Comparison of ENCODE assay signal across 9 mouse cellular contexts in the genomic region with DNA sequence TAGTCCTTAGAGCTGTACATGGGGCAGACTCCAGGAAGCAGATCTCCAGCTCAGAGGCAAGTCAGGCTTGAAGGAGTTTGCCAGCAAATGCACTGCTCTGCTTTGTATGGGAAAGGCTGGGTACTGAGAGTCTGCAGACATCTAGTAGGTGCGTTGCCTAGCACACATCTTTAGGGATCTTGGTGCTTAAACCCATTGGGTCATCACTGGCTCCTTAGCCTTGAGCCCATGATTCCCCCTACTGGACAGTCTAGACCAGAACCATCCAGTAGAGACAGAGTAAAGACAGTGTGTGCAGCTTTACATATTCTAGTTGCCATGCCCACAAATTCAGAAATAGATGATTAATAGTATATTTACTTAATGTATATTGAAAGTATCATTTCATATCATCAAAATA. TPM values are rescaled to one million over a fixed set of nuclear protein-coding genes. Genes with fewer than 3 reads are reported as not detected.
DNase-seq lines count a peak whose midpoint lies in the region; ATAC-seq and TF ChIP-seq lines count a peak whose summit lies in the region.
"Had no signal": no experiment of that assay in that cellular context is flagged by ENCODE, and none has a peak within 500 bp of the region (broad histone marks: within the 10 kb centered on the region; RNA-seq: fewer than 3 reads in every experiment).

No protein-coding gene starts in this region.

- H3K9me3 ChIP-seq in heart, embryonic 15.5 days (replicated peaks), result no peaks in the 10 kb centered on the region
- H3K9me3 ChIP-seq in heart, embryonic 12.5 days (replicated peaks), result no peaks in the 10 kb centered on the region
- H3K9me3 ChIP-seq in intestine, postnatal 0 days (ENCODE audit: control insufficient read depth), result no peaks in the 10 kb centered on the region
- H3K9me3 ChIP-seq: hindbrain, embryonic 10.5 days had no signal

- H3K27ac ChIP-seq in heart, embryonic 15.5 days, result peak overlapping the region; percentile 79
- no peak overlapping the region for H3K27ac ChIP-seq in heart, embryonic 12.5 days (ENCODE audit: poor library complexity, severe bottlenecking)
- H3K27ac ChIP-seq in spleen, adult 2 months (ENCODE audit: insufficient read depth, low read length), result no peak overlapping the region
- H3K27ac ChIP-seq in intestine, postnatal 0 days (ENCODE audit: low read depth, low read length), result no peak overlapping the region
- H3K27ac ChIP-seq: hindbrain, embryonic 10.5 days had no signal

- DNase-seq in spleen, adult 2 months (ENCODE audit: low read depth in 1 of 2, low spot score in 2 of 2), result no peak
- no peak for DNase-seq in spleen, postnatal 14 days (ENCODE audit: low spot score in 2 of 2)
- DNase-seq in Muller cell, postnatal 12 days (ENCODE audit: inconsistent ontology term), result no peak
- no peak for DNase-seq in ovary, postnatal 36 days (ENCODE audit: low spot score)
- DNase-seq: thymus, postnatal 14 days had no signal

- no peak overlapping the region for H3K9ac ChIP-seq in heart, embryonic 15.5 days
- no peak overlapping the region for H3K9ac ChIP-seq in heart, embryonic 12.5 days
- no peak overlapping the region for H3K9ac ChIP-seq in intestine, postnatal 0 days (ENCODE audit: low read depth, low read length)

- no peak overlapping the region for H3K4me2 ChIP-seq in heart, embryonic 15.5 days
- H3K4me2 ChIP-seq in heart, embryonic 12.5 days, result no peak overlapping the region
- no peak overlapping the region for H3K4me2 ChIP-seq in intestine, postnatal 0 days (replicated peaks; ENCODE audit: low read depth)

- no peaks in the 10 kb centered on the region for H3K36me3 ChIP-seq in heart, embryonic 15.5 days
- H3K36me3 ChIP-seq in heart, embryonic 12.5 days, result no peaks in the 10 kb centered on the region
- H3K36me3 ChIP-seq in spleen, adult 2 months (ENCODE audit: control insufficient read depth, insufficient read depth, low read length), result no peaks in the 10 kb centered on the region
- H3K36me3 ChIP-seq in intestine, postnatal 0 days (ENCODE audit: control insufficient read depth, insufficient read depth), result no peaks in the 10 kb centered on the region
- H3K36me3 ChIP-seq: hindbrain, embryonic 10.5 days had no signal

- ATAC-seq in heart, embryonic 15.5 days (replicated peaks; ENCODE audit: insufficient number of reproducible peaks, insufficient read depth, low FRiP score, low read depth), result no peak
- no peak for ATAC-seq in heart, embryonic 12.5 days (ENCODE audit: insufficient number of reproducible peaks, low FRiP score)
- ATAC-seq in intestine, postnatal 0 days, result no peak

- H3K4me3 ChIP-seq in heart, embryonic 15.5 days, result no peak overlapping the region
- no peak overlapping the region for H3K4me3 ChIP-seq in heart, embryonic 12.5 days
- H3K4me3 ChIP-seq in spleen, adult 2 months (ENCODE audit: extremely low read depth, insufficient read depth, insufficient read length), result no peak overlapping the region
- H3K4me3 ChIP-seq in intestine, postnatal 0 days (ENCODE audit: low read depth, low read length), result no peak overlapping the region
- H3K4me3 ChIP-seq: hindbrain, embryonic 10.5 days had no signal

- peak; percentile 7; the same call in 1 of the 2 replicates for TF ChIP-seq CTCF in spleen, adult 2 months (IDR thresholded peaks at IDR 0.05; ENCODE audit: extremely low read depth, insufficient read depth, insufficient read length, insufficient replicate concordance)
- peak; percentile 67 for TF ChIP-seq CTCF in intestine, postnatal 0 days (IDR thresholded peaks at IDR 0.05; ENCODE audit: low read depth)

- no peak for TF ChIP-seq POLR2A in spleen, adult 2 months (IDR thresholded peaks at IDR 0.05; ENCODE audit: low read depth, low read length)

- no peaks in the 10 kb centered on the region for H3K27me3 ChIP-seq in heart, embryonic 15.5 days
- peaks cover 6% of the 10 kb centered on the region; the same call in 1 of the 2 replicates for H3K27me3 ChIP-seq in heart, embryonic 12.5 days (replicated peaks)
- H3K27me3 ChIP-seq in spleen, adult 2 months (ENCODE audit: control insufficient read depth, insufficient read depth, low read length), result no peaks in the 10 kb centered on the region
- no peaks in the 10 kb centered on the region for H3K27me3 ChIP-seq in intestine, postnatal 0 days (replicated peaks; ENCODE audit: control insufficient read depth, insufficient read depth, low read length)

- peaks cover 48% of the 10 kb centered on the region for H3K4me1 ChIP-seq in heart, embryonic 15.5 days (replicated peaks)
- peaks cover 45% of the 10 kb centered on the region for H3K4me1 ChIP-seq in heart, embryonic 12.5 days (replicated peaks)
- peaks cover 40% of the 10 kb centered on the region for H3K4me1 ChIP-seq in spleen, adult 2 months (ENCODE audit: control insufficient read depth, insufficient read depth, insufficient read length)
- H3K4me1 ChIP-seq in intestine, postnatal 0 days (replicated peaks; ENCODE audit: control insufficient read depth, insufficient read depth, low read length), result no peaks in the 10 kb centered on the region; the same call in 1 of the 2 replicates

- 79% methylated on average over 1 of the region's 1 CpGs for WGBS in heart, embryonic 15.5 days
- 87% methylated on average over 1 of the region's 1 CpGs for WGBS in heart, embryonic 12.5 days
- WGBS in spleen, adult 2 months, result 87% methylated on average over 1 of the region's 1 CpGs
- 88% methylated on average over 1 of the region's 1 CpGs for WGBS in intestine, postnatal 0 days

RNA-seq across cellular contexts. Expression of a gene that starts 3.5 kb away (rescaled TPM):
- 20.4 and 34.5 TPM in 2 replicates for polyA plus RNA-seq in heart, embryonic 15.5 days (2015; fragmentation: Nextera tagmentation; extraction: Ambion mirVana)
- 27.4 and 27.8 TPM in 2 replicates for polyA plus RNA-seq in heart, embryonic 12.5 days (2016; fragmentation: Nextera tagmentation; extraction: Ambion mirVana)
- 104 and 137 TPM in 2 replicates for polyA plus RNA-seq in spleen, adult 2 months (2012; rRNA removed)
- 7.8 and 9.2 TPM in 2 replicates for polyA plus RNA-seq in intestine, postnatal 0 days (2015; fragmentation: Nextera tagmentation; extraction: Ambion mirVana)
